Comparison of ENCODE assay signal across 24 mouse cellular contexts in genomic region chr8:117658990-117659389, GRCm38 (mm10). TPM values are rescaled to one million over a fixed set of nuclear protein-coding genes. Genes with fewer than 3 reads are reported as not detected.
A peak's percentile ranks its signal among the peaks of the same experiment; 100 is the strongest.
DNase-seq lines count a peak whose midpoint lies in the region; ATAC-seq and TF ChIP-seq lines count a peak whose summit lies in the region.
"Had no signal": no experiment of that assay in that cellular context is flagged by ENCODE, and none has a peak within 500 bp of the region (broad histone marks: within the 10 kb centered on the region; RNA-seq: fewer than 3 reads in every experiment).

No protein-coding gene starts in this region.

- WGBS in forebrain, postnatal 0 days = 79% methylated on average over 7 of the region's 7 CpGs
- 84% methylated on average over 7 of the region's 7 CpGs for WGBS in forebrain, embryonic 12.5 days
- WGBS in kidney, postnatal 0 days = 70% methylated on average over 7 of the region's 7 CpGs
- 77% methylated on average over 7 of the region's 7 CpGs for WGBS in midbrain, postnatal 0 days
- WGBS in midbrain, embryonic 11.5 days = 84% methylated on average over 7 of the region's 7 CpGs

- no peak for ATAC-seq in forebrain, postnatal 0 days
- no peak for ATAC-seq in forebrain, embryonic 12.5 days (ENCODE audit: low FRiP score)
- ATAC-seq in kidney, postnatal 0 days (replicated peaks; ENCODE audit: low FRiP score, low read depth) = no peak
- no peak for ATAC-seq in midbrain, postnatal 0 days (ENCODE audit: low FRiP score)
- ATAC-seq in midbrain, embryonic 11.5 days (ENCODE audit: low FRiP score) = no peak
- peak; percentile 65; the same call in 1 of the 2 replicates for ATAC-seq in megakaryocyte-erythroid progenitor cell, adult 5-6 weeks (replicated peaks; ENCODE audit: low FRiP score, low TSS enrichment, poor library complexity, severe bottlenecking)
- ATAC-seq: forebrain, embryonic 16.5 days had no signal

- H3K36me3 ChIP-seq in forebrain, postnatal 0 days (ENCODE audit: insufficient read depth) = no peaks in the 10 kb centered on the region
- no peaks in the 10 kb centered on the region for H3K36me3 ChIP-seq in forebrain, embryonic 12.5 days (replicated peaks)
- H3K36me3 ChIP-seq in kidney, postnatal 0 days (ENCODE audit: insufficient read depth, low read length) = no peaks in the 10 kb centered on the region
- H3K36me3 ChIP-seq in midbrain, postnatal 0 days (ENCODE audit: insufficient read depth, low read length) = no peaks in the 10 kb centered on the region; the same call in 1 of the 2 replicates
- no peaks in the 10 kb centered on the region for H3K36me3 ChIP-seq in midbrain, embryonic 11.5 days (ENCODE audit: control insufficient read depth, insufficient read depth, low read length)
- H3K36me3 ChIP-seq: embryonic facial prominence, embryonic 12.5 days; hindbrain, embryonic 15.5 days; limb, embryonic 12.5 days had no signal

- no peak overlapping the region for H3K4me3 ChIP-seq in forebrain, postnatal 0 days (ENCODE audit: low read depth, low read length)
- H3K4me3 ChIP-seq in forebrain, embryonic 12.5 days (replicated peaks) = no peak overlapping the region
- no peak overlapping the region for H3K4me3 ChIP-seq in kidney, postnatal 0 days (replicated peaks; ENCODE audit: low read depth, low read length)
- no peak overlapping the region for H3K4me3 ChIP-seq in midbrain, postnatal 0 days (ENCODE audit: low read depth, low read length)
- H3K4me3 ChIP-seq in midbrain, embryonic 11.5 days (ENCODE audit: low read depth, low read length) = no peak overlapping the region
- H3K4me3 ChIP-seq: embryonic facial prominence, embryonic 12.5 days; gastrocnemius, adult 2 months; hindbrain, embryonic 15.5 days; limb, embryonic 12.5 days had no signal

- no peak overlapping the region for H3K4me2 ChIP-seq in forebrain, postnatal 0 days (ENCODE audit: low read depth)
- no peak overlapping the region for H3K4me2 ChIP-seq in forebrain, embryonic 12.5 days
- H3K4me2 ChIP-seq in kidney, postnatal 0 days (ENCODE audit: low read length) = no peak overlapping the region
- no peak overlapping the region for H3K4me2 ChIP-seq in midbrain, postnatal 0 days (ENCODE audit: low read depth, low read length, poor library complexity, severe bottlenecking)
- no peak overlapping the region for H3K4me2 ChIP-seq in midbrain, embryonic 11.5 days
- H3K4me2 ChIP-seq: embryonic facial prominence, embryonic 12.5 days; hindbrain, embryonic 15.5 days; limb, embryonic 12.5 days had no signal

- peak; percentile 22; the same call in 1 of the 2 replicates for TF ChIP-seq CTCF in forebrain, postnatal 0 days (IDR thresholded peaks at IDR 0.05; ENCODE audit: low read depth)
- TF ChIP-seq CTCF in kidney, postnatal 0 days (IDR thresholded peaks at IDR 0.05; ENCODE audit: low read depth) = peak; percentile 41; the same call in 1 of the 2 replicates
- TF ChIP-seq CTCF in midbrain, postnatal 0 days (IDR thresholded peaks at IDR 0.05) = peak; percentile 30; the same call in 1 of the 2 replicates

- H3K27me3 ChIP-seq in forebrain, postnatal 0 days (ENCODE audit: insufficient read depth, low read length) = no peaks in the 10 kb centered on the region
- no peaks in the 10 kb centered on the region for H3K27me3 ChIP-seq in forebrain, embryonic 12.5 days
- H3K27me3 ChIP-seq in kidney, postnatal 0 days (ENCODE audit: insufficient read depth, low read length) = no peaks in the 10 kb centered on the region
- no peaks in the 10 kb centered on the region for H3K27me3 ChIP-seq in midbrain, postnatal 0 days (ENCODE audit: insufficient read depth, low read length)
- H3K27me3 ChIP-seq in midbrain, embryonic 11.5 days (ENCODE audit: control insufficient read depth, insufficient read depth, low read length) = no peaks in the 10 kb centered on the region
- H3K27me3 ChIP-seq: embryonic facial prominence, embryonic 12.5 days; hindbrain, embryonic 15.5 days; limb, embryonic 12.5 days had no signal

- H3K9ac ChIP-seq in forebrain, postnatal 0 days = no peak overlapping the region
- no peak overlapping the region for H3K9ac ChIP-seq in forebrain, embryonic 12.5 days
- no peak overlapping the region for H3K9ac ChIP-seq in kidney, postnatal 0 days (ENCODE audit: low read depth, low read length)
- no peak overlapping the region for H3K9ac ChIP-seq in midbrain, postnatal 0 days (replicated peaks; ENCODE audit: low read length, poor library complexity, severe bottlenecking)
- no peak overlapping the region for H3K9ac ChIP-seq in midbrain, embryonic 11.5 days (ENCODE audit: low read length)
- H3K9ac ChIP-seq: embryonic facial prominence, embryonic 12.5 days; hindbrain, embryonic 15.5 days; limb, embryonic 12.5 days had no signal

- no peak overlapping the region for H3K27ac ChIP-seq in forebrain, postnatal 0 days (ENCODE audit: low read depth, low read length)
- H3K27ac ChIP-seq in forebrain, embryonic 12.5 days = no peak overlapping the region
- no peak overlapping the region for H3K27ac ChIP-seq in kidney, postnatal 0 days
- H3K27ac ChIP-seq in midbrain, postnatal 0 days (ENCODE audit: low read depth, low read length) = no peak overlapping the region
- no peak overlapping the region for H3K27ac ChIP-seq in midbrain, embryonic 11.5 days (ENCODE audit: low read depth, low read length)
- H3K27ac ChIP-seq: embryonic facial prominence, embryonic 12.5 days; gastrocnemius, adult 2 months; hindbrain, embryonic 15.5 days; limb, embryonic 12.5 days; macrophage had no signal

- H3K9me3 ChIP-seq in forebrain, postnatal 0 days (ENCODE audit: low read length) = no peaks in the 10 kb centered on the region
- H3K9me3 ChIP-seq in forebrain, embryonic 12.5 days = no peaks in the 10 kb centered on the region
- no peaks in the 10 kb centered on the region for H3K9me3 ChIP-seq in kidney, postnatal 0 days (replicated peaks; ENCODE audit: low read length)
- no peaks in the 10 kb centered on the region for H3K9me3 ChIP-seq in midbrain, postnatal 0 days (ENCODE audit: low read length)
- H3K9me3 ChIP-seq in midbrain, embryonic 11.5 days (ENCODE audit: control insufficient read depth, low read length) = no peaks in the 10 kb centered on the region
- H3K9me3 ChIP-seq: embryonic facial prominence, embryonic 12.5 days; hindbrain, embryonic 15.5 days; limb, embryonic 12.5 days had no signal

- no peak for DNase-seq in forebrain, postnatal 0 days
- DNase-seq in kidney, postnatal 0 days (ENCODE audit: low spot score) = no peak
- DNase-seq in kidney, postnatal 36 days = no peak
- DNase-seq in midbrain, postnatal 0 days (ENCODE audit: low spot score) = no peak
- no peak for DNase-seq in midbrain, embryonic 11.5 days (ENCODE audit: low spot score, missing footprints)
- no peak for DNase-seq in cerebellum, postnatal 4 days (ENCODE audit: low spot score in 2 of 2)
- DNase-seq: adrenal gland, postnatal 36 days; B cell, adult 2 months; cerebellum, adult 8-10 months; gastrocnemius, adult 2 months; heart, adult 18-20 months; kidney, adult 18-20 months; midbrain, embryonic 14.5 days; right cerebral cortex, adult 18-20 months; thymus, adult 18-20 months had no signal

- H3K4me1 ChIP-seq in forebrain, postnatal 0 days (ENCODE audit: insufficient read depth) = no peaks in the 10 kb centered on the region
- peaks cover 13% of the 10 kb centered on the region for H3K4me1 ChIP-seq in forebrain, embryonic 12.5 days
- no peaks in the 10 kb centered on the region for H3K4me1 ChIP-seq in kidney, postnatal 0 days (replicated peaks; ENCODE audit: insufficient read depth, low read length)
- no peaks in the 10 kb centered on the region for H3K4me1 ChIP-seq in midbrain, postnatal 0 days (ENCODE audit: insufficient read depth, low read length)
- H3K4me1 ChIP-seq in midbrain, embryonic 11.5 days (ENCODE audit: control insufficient read depth, insufficient read depth, low read length) = peaks cover 10% of the 10 kb centered on the region

RNA-seq across cellular contexts. Expression of gene Sdr42e1, which starts 14.5 kb away (rescaled TPM):
- total RNA-seq in forebrain, postnatal 0 days (2014; rRNA removed) = 3.5 and 6.9 TPM in 2 replicates
- 1.9 and 2.8 TPM in 2 replicates for polyA plus RNA-seq in forebrain, postnatal 0 days (2015; fragmentation: Nextera tagmentation; extraction: Ambion mirVana)
- polyA plus RNA-seq in forebrain, embryonic 12.5 days (2016; fragmentation: Nextera tagmentation; extraction: Ambion mirVana) = 0.50 and 0.69 TPM in 2 replicates
- polyA plus RNA-seq in kidney, postnatal 0 days (2015; fragmentation: Nextera tagmentation; extraction: Ambion mirVana) = 3.5 and 4.1 TPM in 2 replicates
- 3.0 and 5.9 TPM in 2 replicates for total RNA-seq in midbrain, postnatal 0 days (2014; rRNA removed)
- 3.3 and 3.7 TPM in 2 replicates for polyA plus RNA-seq in midbrain, postnatal 0 days (2015; fragmentation: Nextera tagmentation; extraction: Ambion mirVana)
- 0.11 and 0.52 TPM in 2 replicates for polyA plus RNA-seq in midbrain, embryonic 11.5 days (2014; fragmentation: Nextera tagmentation; extraction: Ambion mirVana)
- 2.3 and 4.0 TPM in 2 replicates for total RNA-seq in megakaryocyte-erythroid progenitor cell, adult 5-6 weeks (2014; fragmentation: Nextera tagmentation)
- total RNA-seq in megakaryocyte-erythroid progenitor cell, adult 5-6 weeks (2017) = 0.89 and 4.3 TPM in 2 replicates

RNA-seq across cellular contexts. Expression of gene Hsd17b2, which starts 42.7 kb away (rescaled TPM):
- not detected in 2 replicates for total RNA-seq in forebrain, postnatal 0 days (2014; rRNA removed)
- polyA plus RNA-seq in forebrain, postnatal 0 days (2015; fragmentation: Nextera tagmentation; extraction: Ambion mirVana) = 0.14 TPM in 1 of 2 replicates, not detected in the other
- polyA plus RNA-seq in forebrain, embryonic 12.5 days (2016; fragmentation: Nextera tagmentation; extraction: Ambion mirVana) = not detected in 2 replicates
- polyA plus RNA-seq in kidney, postnatal 0 days (2015; fragmentation: Nextera tagmentation; extraction: Ambion mirVana) = 23.0 and 29.2 TPM in 2 replicates
- not detected in 2 replicates for total RNA-seq in midbrain, postnatal 0 days (2014; rRNA removed)
- 0.36 and 0.38 TPM in 2 replicates for polyA plus RNA-seq in midbrain, postnatal 0 days (2015; fragmentation: Nextera tagmentation; extraction: Ambion mirVana)
- not detected in 2 replicates for polyA plus RNA-seq in midbrain, embryonic 11.5 days (2014; fragmentation: Nextera tagmentation; extraction: Ambion mirVana)
- total RNA-seq in megakaryocyte-erythroid progenitor cell, adult 5-6 weeks (2014; fragmentation: Nextera tagmentation) = not detected in 2 replicates
- total RNA-seq in megakaryocyte-erythroid progenitor cell, adult 5-6 weeks (2017) = not detected in 2 replicates
- total RNA-seq: gastrocnemius, adult 2 months; heart, adult 18-20 months; layer of hippocampus, adult 8-10 months; left cerebral cortex, adult 8-10 months had no signal
- polyA plus RNA-seq: embryonic facial prominence, embryonic 12.5 days; forebrain, embryonic 16.5 days; limb, embryonic 12.5 days; macrophage; midbrain, embryonic 14.5 days had no signal

Comparison
In these comparisons a context has a peak if more than half of its experiments do, and no peak if none do; other contexts are left out.
1. RNA of gene Hsd17b2, which starts 42.7 kb away (polyA plus RNA-seq): 23.0 to 29.2 TPM in kidney, postnatal 0 days; 0.36 to 0.38 TPM in midbrain, postnatal 0 days, 0.14 TPM in forebrain, postnatal 0 days, not detected in forebrain, embryonic 12.5 days and not detected in midbrain, embryonic 11.5 days; every median in the first group is over 10 times any median in the second.
2. Peak in every context shown above with its lines, with median percentiles within 50 percentile points of each other: CTCF ChIP-seq.